Mouse (Mus musculus) neural tube, embryonic 15.5 days (tissue): ENCODE data around the gene Grm4. TPM values are rescaled to one million over a fixed set of nuclear protein-coding genes. Genes with fewer than 3 reads are reported as not detected.

Experiments
- ATAC-seq: fragments of 200-750 bp; cut with Nextera tagmentation; 2 replicates; pipeline ENCODE4 v1.8.0; 2017; ENCODE audit warnings: mild to moderate bottlenecking, moderate TSS enrichment, moderate library complexity; ENCODE audit not compliant: low FRiP score
- H3K27ac ChIP-seq: fragments of 300-500 bp; sonication (generic); replicated peaks from 2 replicates; pipeline ENCODE4 v1.5.1; 2015; ENCODE audit warnings: mild to moderate bottlenecking, inconsistent platforms
- H3K27me3 ChIP-seq: fragments of 300-500 bp; sonication (generic); replicated peaks from 2 replicates; pipeline ENCODE4 v1.6.1; 2015; ENCODE audit warnings: inconsistent platforms
- H3K36me3 ChIP-seq: fragments of 300-500 bp; sonication (generic); 2 replicates; pipeline ENCODE4 v1.6.1; 2015; ENCODE audit warnings: inconsistent platforms
- H3K4me1 ChIP-seq: fragments of 300-500 bp; sonication (generic); 2 replicates; pipeline ENCODE4 v1.6.1; 2015; ENCODE audit warnings: inconsistent platforms
- H3K4me2 ChIP-seq: fragments of 300-500 bp; sonication (generic); 2 replicates; pipeline ENCODE4 v1.6.1; 2015; ENCODE audit warnings: inconsistent platforms, mild to moderate bottlenecking, moderate library complexity
- H3K4me3 ChIP-seq: fragments of 300-500 bp; sonication (generic); replicated peaks from 2 replicates; pipeline ENCODE4 v1.5.1; 2015; ENCODE audit warnings: mild to moderate bottlenecking, inconsistent platforms
- H3K9ac ChIP-seq: fragments of 300-500 bp; sonication (generic); replicated peaks from 2 replicates; pipeline ENCODE4 v1.6.1; 2015; ENCODE audit warnings: mild to moderate bottlenecking, inconsistent platforms
- H3K9me3 ChIP-seq: fragments of 300-500 bp; sonication (generic); replicated peaks from 2 replicates; pipeline ENCODE4 v1.6.1; 2016; ENCODE audit warnings: inconsistent platforms
- WGBS: fragments of 180-500 bp; shearing (Covaris S2); methylation state at CpG from one replicate; pipeline ENCODE4 v1.1.7; 2015; ENCODE audit warnings: mixed read lengths; 5-methylcytosine and 5-hydroxymethylcytosine counted together
- polyA plus RNA-seq: library from polyadenylated mRNA; unstranded; fragments of >200 nt; fragmentation: Nextera tagmentation; extraction: Ambion mirVana; gene quantifications from 2 replicates; pipeline ENCODE4 v1.2.1, GENCODE M21; 2015

The Grm4 gene
- polyA plus RNA-seq, 1 experiment from 2014 or later: 10.1 TPM

GRCm38 (mm10) chr17:27523121-27523520, 1.9 kb upstream of the Grm4 start:
- Histone ChIP-seq H3K4me2 (no peak overlapping the region), H3K4me1 (peaks cover 14% of the 10 kb centered on the region), H3K36me3 (no peaks in the 10 kb centered on the region), H3K4me3 (no peak overlapping the region), H3K27me3 (peaks cover 32% of the 10 kb centered on the region), H3K9ac (no peak overlapping the region), H3K9me3 (no peaks in the 10 kb centered on the region), H3K27ac (no peak overlapping the region)
- no peak for ATAC-seq
- WGBS: 70% methylated on average over 7 of the region's 7 CpGs

GRCm38 (mm10) chr17:27520557-27520956, 646 bp downstream of the Grm4 start:
- Histone ChIP-seq H3K4me1 (peaks cover 14% of the 10 kb centered on the region), H3K9ac (no peak overlapping the region), H3K27ac (no peak overlapping the region), H3K27me3 (peaks cover 46% of the 10 kb centered on the region), H3K4me2 (peak overlapping the region; percentile 54), H3K9me3 (no peaks in the 10 kb centered on the region), H3K36me3 (no peaks in the 10 kb centered on the region), H3K4me3 (peak overlapping the region; percentile 18; the same call in 1 of the 2 replicates)
- ATAC-seq: peak; percentile 53; the same call in 1 of the 2 replicates
- under 1% methylated on average over 27 of the region's 27 CpGs for WGBS

- Histone ChIP-seq H3K9me3 (no peaks in the 10 kb centered on the region), H3K9ac (no peak overlapping the region), H3K4me2 (no peak overlapping the region), H3K4me3 (no peak overlapping the region), H3K27me3 (peaks cover 48% of the 10 kb centered on the region), H3K4me1 (peaks cover 15% of the 10 kb centered on the region), H3K27ac (no peak overlapping the region), H3K36me3 (no peaks in the 10 kb centered on the region)
- no peak for ATAC-seq
- 29% methylated on average over 15 of the region's 15 CpGs for WGBS
Measured at GRCm38 (mm10) chr17:27518700-27519595, 2.3 kb downstream of the Grm4 start.

- no peak overlapping the region for H3K9ac ChIP-seq
- 20% methylated on average over 9 of the region's 9 CpGs for WGBS
Measured at GRCm38 (mm10) chr17:27518296-27518695, 2.9 kb downstream of the Grm4 start.

GRCm38 (mm10) chr17:27513916-27514762, 7.1 kb downstream of the Grm4 start:
- Histone ChIP-seq H3K4me3 (peak overlapping the region; percentile 63), H3K9ac (0 out of 2 replicates have a peak overlapping the region, but pooled peaks have one; percentile 75), H3K4me2 (peak overlapping the region; percentile 97), H3K27me3 (peaks cover 47% of the 10 kb centered on the region), H3K9me3 (no peaks in the 10 kb centered on the region), H3K4me1 (peaks cover 50% of the 10 kb centered on the region), H3K36me3 (no peaks in the 10 kb centered on the region), H3K27ac (no peak overlapping the region)
- 32% methylated on average over 27 of the region's 27 CpGs for WGBS
- ATAC-seq: 0 out of 2 replicates have a peak, but pooled peaks have one; percentile 13

More at GRCm38 (mm10) chr17:27518296-27518695, 2.9 kb downstream of the Grm4 start:
- H3K27me3 ChIP-seq: peaks cover 52% of the 10 kb centered on the region
- H3K27ac ChIP-seq: no peak overlapping the region
- no peaks in the 10 kb centered on the region for H3K36me3 ChIP-seq
- no peak overlapping the region for H3K4me2 ChIP-seq
- no peak overlapping the region for H3K4me3 ChIP-seq
- H3K9me3 ChIP-seq: no peaks in the 10 kb centered on the region
- no peak for ATAC-seq
- H3K4me1 ChIP-seq: peaks cover 22% of the 10 kb centered on the region

- Histone ChIP-seq H3K9me3 (no peaks in the 10 kb centered on the region), H3K4me2 (peak overlapping the region; percentile 97), H3K9ac (peak overlapping the region; percentile 75), H3K36me3 (no peaks in the 10 kb centered on the region), H3K27me3 (peaks cover 41% of the 10 kb centered on the region), H3K4me1 (peaks cover 44% of the 10 kb centered on the region), H3K27ac (peak overlapping the region; percentile 64; the same call in 1 of the 2 replicates), H3K4me3 (peak overlapping the region; percentile 63)
- ATAC-seq: peak; percentile 26
- WGBS: under 1% methylated on average over 50 of the region's 66 CpGs
Measured at GRCm38 (mm10) chr17:27513279-27513915, 7.8 kb downstream of the Grm4 start.

GRCm38 (mm10) chr17:27512619-27513161, 8.5 kb downstream of the Grm4 start:
- no peaks in the 10 kb centered on the region for H3K9me3 ChIP-seq
- ATAC-seq: peak; percentile 29; the same call in 1 of the 2 replicates
- H3K4me3 ChIP-seq: peak overlapping the region; percentile 63
- peak overlapping the region; percentile 75 for H3K9ac ChIP-seq
- peaks cover 37% of the 10 kb centered on the region for H3K27me3 ChIP-seq
- under 1% methylated on average over 71 of the region's 78 CpGs for WGBS
- peak overlapping the region; percentile 97 for H3K4me2 ChIP-seq
- H3K4me1 ChIP-seq: peaks cover 44% of the 10 kb centered on the region
- no peaks in the 10 kb centered on the region for H3K36me3 ChIP-seq
- peak overlapping the region; percentile 64 for H3K27ac ChIP-seq

- H3K27ac ChIP-seq: peak overlapping the region; percentile 64
- no peaks in the 10 kb centered on the region for H3K9me3 ChIP-seq
- H3K36me3 ChIP-seq: no peaks in the 10 kb centered on the region
- WGBS: under 1% methylated on average over 54 of the region's 64 CpGs
- H3K4me3 ChIP-seq: peak overlapping the region; percentile 63
- ATAC-seq: 0 out of 2 replicates have a peak, but pooled peaks have one; percentile 28
- peaks cover 32% of the 10 kb centered on the region for H3K27me3 ChIP-seq
- H3K4me1 ChIP-seq: peaks cover 44% of the 10 kb centered on the region
- peak overlapping the region; percentile 75 for H3K9ac ChIP-seq
- peak overlapping the region; percentile 97 for H3K4me2 ChIP-seq
Measured at GRCm38 (mm10) chr17:27511865-27512618, 9.2 kb downstream of the Grm4 start.

- H3K4me1 ChIP-seq: peaks cover 44% of the 10 kb centered on the region
- peak overlapping the region; percentile 75 for H3K9ac ChIP-seq
- H3K27me3 ChIP-seq: peaks cover 33% of the 10 kb centered on the region
- H3K4me3 ChIP-seq: peak overlapping the region; percentile 63
- 93% methylated on average over 7 of the region's 7 CpGs for WGBS
- no peak overlapping the region for H3K27ac ChIP-seq
- H3K9me3 ChIP-seq: no peaks in the 10 kb centered on the region
- no peaks in the 10 kb centered on the region for H3K36me3 ChIP-seq
- ATAC-seq: no peak
- peak overlapping the region; percentile 97 for H3K4me2 ChIP-seq
Measured at GRCm38 (mm10) chr17:27511125-27511735, 10.0 kb downstream of the Grm4 start.
